ENCODE assay signal across 7 mouse cellular contexts in genomic region chr7:127614091-127614490, GRCm38 (mm10). TPM values are rescaled to one million over a fixed set of nuclear protein-coding genes. Genes with fewer than 3 reads are reported as not detected.
DNase-seq lines count a peak whose midpoint lies in the region; ATAC-seq lines count a peak whose summit lies in the region.

No protein-coding gene starts in this region.

- peaks cover 27% of the 10 kb centered on the region for H3K4me1 ChIP-seq in megakaryocyte, embryonic 14.5 days
- H3K4me1 ChIP-seq in forebrain, embryonic 13.5 days: peaks cover 35% of the 10 kb centered on the region
- H3K4me1 ChIP-seq in limb, embryonic 11.5 days (ENCODE audit: control insufficient read depth, insufficient read depth, low read length): no peaks in the 10 kb centered on the region
- H3K4me1 ChIP-seq in stomach, embryonic 14.5 days (ENCODE audit: control insufficient read depth, insufficient read depth, low read length): peaks cover 6% of the 10 kb centered on the region

- ATAC-seq in megakaryocyte, adult 5-6 weeks (ENCODE audit: poor library complexity, severe bottlenecking): no peak
- ATAC-seq in forebrain, embryonic 13.5 days: no peak
- ATAC-seq in limb, embryonic 11.5 days (ENCODE audit: insufficient number of reproducible peaks, low FRiP score, low TSS enrichment, low read depth): no peak
- no peak for ATAC-seq in stomach, embryonic 14.5 days (ENCODE audit: insufficient number of reproducible peaks, insufficient read depth, low FRiP score, low read depth)

- H3K27ac ChIP-seq in forebrain, embryonic 13.5 days: peak overlapping the region; percentile 79; the same call in 1 of the 2 replicates
- H3K27ac ChIP-seq in limb, embryonic 11.5 days (replicated peaks; ENCODE audit: low read depth, low read length): no peak overlapping the region; the same call in 1 of the 2 replicates
- peak overlapping the region; percentile 75; the same call in 1 of the 2 replicates for H3K27ac ChIP-seq in stomach, embryonic 14.5 days (ENCODE audit: low read length)

- H3K36me3 ChIP-seq in megakaryocyte, embryonic 14.5 days (replicated peaks; ENCODE audit: low read length): peaks cover 39% of the 10 kb centered on the region
- H3K36me3 ChIP-seq in forebrain, embryonic 13.5 days (ENCODE audit: poor library complexity, severe bottlenecking): peaks cover 38% of the 10 kb centered on the region
- peaks cover 28% of the 10 kb centered on the region for H3K36me3 ChIP-seq in limb, embryonic 11.5 days (ENCODE audit: control insufficient read depth, insufficient read depth, low read length)
- peaks cover 34% of the 10 kb centered on the region for H3K36me3 ChIP-seq in stomach, embryonic 14.5 days (ENCODE audit: control insufficient read depth, insufficient read depth, low read length)

- peaks cover 28% of the 10 kb centered on the region for H3K27me3 ChIP-seq in megakaryocyte, embryonic 14.5 days (replicated peaks)
- no peaks in the 10 kb centered on the region for H3K27me3 ChIP-seq in forebrain, embryonic 13.5 days
- H3K27me3 ChIP-seq in limb, embryonic 11.5 days (ENCODE audit: control insufficient read depth, insufficient read depth, low read length): no peaks in the 10 kb centered on the region
- H3K27me3 ChIP-seq in stomach, embryonic 14.5 days (ENCODE audit: control insufficient read depth, insufficient read depth, low read length): no peaks in the 10 kb centered on the region

- H3K9ac ChIP-seq in forebrain, embryonic 13.5 days: peak overlapping the region; percentile 96
- H3K9ac ChIP-seq in limb, embryonic 11.5 days (ENCODE audit: low read length): peak overlapping the region; percentile 97
- peak overlapping the region; percentile 92 for H3K9ac ChIP-seq in stomach, embryonic 14.5 days (replicated peaks; ENCODE audit: low read depth, low read length)

- peak overlapping the region; percentile 93 for H3K4me3 ChIP-seq in megakaryocyte, embryonic 14.5 days (replicated peaks)
- peak overlapping the region; percentile 100 for H3K4me3 ChIP-seq in forebrain, embryonic 13.5 days
- peak overlapping the region; percentile 100 for H3K4me3 ChIP-seq in limb, embryonic 11.5 days (ENCODE audit: low read depth, low read length)
- peak overlapping the region; percentile 92 for H3K4me3 ChIP-seq in stomach, embryonic 14.5 days (ENCODE audit: low read depth, low read length)

- no peak for DNase-seq in limb, embryonic 11.5 days (ENCODE audit: low spot score)
- no peak for DNase-seq in adrenal gland, postnatal 14 days
- no peak for DNase-seq in cerebellum, postnatal 36 days

- peak overlapping the region; percentile 92 for H3K4me2 ChIP-seq in forebrain, embryonic 13.5 days
- peak overlapping the region; percentile 68 for H3K4me2 ChIP-seq in limb, embryonic 11.5 days (ENCODE audit: low read depth, severe bottlenecking)
- H3K4me2 ChIP-seq in stomach, embryonic 14.5 days (replicated peaks; ENCODE audit: low read depth, low read length): peak overlapping the region; percentile 61

- 19% methylated on average over 8 of the region's 8 CpGs for WGBS in forebrain, embryonic 13.5 days
- 24% methylated on average over 8 of the region's 8 CpGs for WGBS in limb, embryonic 11.5 days
- 16% methylated on average over 8 of the region's 8 CpGs for WGBS in stomach, embryonic 14.5 days

- peaks cover 8% of the 10 kb centered on the region; the same call in 1 of the 2 replicates for H3K9me3 ChIP-seq in megakaryocyte, embryonic 14.5 days
- H3K9me3 ChIP-seq in forebrain, embryonic 13.5 days (replicated peaks): no peaks in the 10 kb centered on the region
- no peaks in the 10 kb centered on the region for H3K9me3 ChIP-seq in limb, embryonic 11.5 days (ENCODE audit: control insufficient read depth, low read length)
- H3K9me3 ChIP-seq in stomach, embryonic 14.5 days (ENCODE audit: control insufficient read depth, low read depth, low read length): no peaks in the 10 kb centered on the region

RNA-seq across cellular contexts. Expression of gene Zfp629, which starts 1.5 kb away (rescaled TPM):
- 2.9 TPM in 1 of 2 replicates, not detected in the other for polyA plus RNA-seq in megakaryocyte, embryonic 14.5 days (2012; ENCODE audit: insufficient read depth, low replicate concordance)
- total RNA-seq in megakaryocyte, adult 5-6 weeks (2015): 3.5 TPM in 2 replicates
- 4.2 and 5.8 TPM in 2 replicates for total RNA-seq in megakaryocyte, adult 5-6 weeks (2017)
- polyA plus RNA-seq in forebrain, embryonic 13.5 days (2015; fragmentation: Nextera tagmentation; extraction: Ambion mirVana): 18.6 and 22.0 TPM in 2 replicates
- polyA plus RNA-seq in limb, embryonic 11.5 days (2014; fragmentation: Nextera tagmentation; extraction: Ambion mirVana): 28.0 and 31.8 TPM in 2 replicates
- 16.0 and 17.2 TPM in 2 replicates for polyA plus RNA-seq in stomach, embryonic 14.5 days (2014; fragmentation: Nextera tagmentation; extraction: Ambion mirVana)
- 21.6 and 26.4 TPM in 2 replicates for total RNA-seq in adrenal gland, postnatal 14 days (2021)

RNA-seq across cellular contexts. Expression of gene Rnf40, which starts 25.5 kb away (rescaled TPM):
- 14.7 and 20.8 TPM in 2 replicates for polyA plus RNA-seq in megakaryocyte, embryonic 14.5 days (2012; ENCODE audit: insufficient read depth, low replicate concordance)
- total RNA-seq in megakaryocyte, adult 5-6 weeks (2015): 14.1 and 18.8 TPM in 2 replicates
- 35.1 and 48.0 TPM in 2 replicates for total RNA-seq in megakaryocyte, adult 5-6 weeks (2017)
- 43.1 and 51.9 TPM in 2 replicates for polyA plus RNA-seq in forebrain, embryonic 13.5 days (2015; fragmentation: Nextera tagmentation; extraction: Ambion mirVana)
- 44.3 and 49.1 TPM in 2 replicates for polyA plus RNA-seq in limb, embryonic 11.5 days (2014; fragmentation: Nextera tagmentation; extraction: Ambion mirVana)
- 37.0 and 39.9 TPM in 2 replicates for polyA plus RNA-seq in stomach, embryonic 14.5 days (2014; fragmentation: Nextera tagmentation; extraction: Ambion mirVana)
- total RNA-seq in adrenal gland, postnatal 14 days (2021): 56.0 and 62.8 TPM in 2 replicates

RNA-seq across cellular contexts. Expression of gene Ccdc189, which starts 25.7 kb away (rescaled TPM):
- 23.5 and 28.8 TPM in 2 replicates for polyA plus RNA-seq in megakaryocyte, embryonic 14.5 days (2012; ENCODE audit: insufficient read depth, low replicate concordance)
- 2.6 and 6.3 TPM in 2 replicates for total RNA-seq in megakaryocyte, adult 5-6 weeks (2015)
- 2.5 and 11.0 TPM in 2 replicates for total RNA-seq in megakaryocyte, adult 5-6 weeks (2017)
- polyA plus RNA-seq in forebrain, embryonic 13.5 days (2015; fragmentation: Nextera tagmentation; extraction: Ambion mirVana): 13.8 and 15.6 TPM in 2 replicates
- 11.5 and 12.3 TPM in 2 replicates for polyA plus RNA-seq in limb, embryonic 11.5 days (2014; fragmentation: Nextera tagmentation; extraction: Ambion mirVana)
- 7.8 and 8.2 TPM in 2 replicates for polyA plus RNA-seq in stomach, embryonic 14.5 days (2014; fragmentation: Nextera tagmentation; extraction: Ambion mirVana)
- total RNA-seq in adrenal gland, postnatal 14 days (2021): 7.5 and 10.7 TPM in 2 replicates

RNA-seq across cellular contexts. Expression of gene Phkg2, which starts 41.0 kb away (rescaled TPM):
- 19.1 and 27.2 TPM in 2 replicates for polyA plus RNA-seq in megakaryocyte, embryonic 14.5 days (2012; ENCODE audit: insufficient read depth, low replicate concordance)
- 31.6 and 39.4 TPM in 2 replicates for total RNA-seq in megakaryocyte, adult 5-6 weeks (2015)
- 25.7 and 30.5 TPM in 2 replicates for total RNA-seq in megakaryocyte, adult 5-6 weeks (2017)
- 58.6 and 63.4 TPM in 2 replicates for polyA plus RNA-seq in forebrain, embryonic 13.5 days (2015; fragmentation: Nextera tagmentation; extraction: Ambion mirVana)
- polyA plus RNA-seq in limb, embryonic 11.5 days (2014; fragmentation: Nextera tagmentation; extraction: Ambion mirVana): 45.7 and 48.8 TPM in 2 replicates
- 46.4 and 47.4 TPM in 2 replicates for polyA plus RNA-seq in stomach, embryonic 14.5 days (2014; fragmentation: Nextera tagmentation; extraction: Ambion mirVana)
- total RNA-seq in adrenal gland, postnatal 14 days (2021): 36.6 and 44.4 TPM in 2 replicates

RNA-seq across cellular contexts. Expression of gene Tmem265, which starts 52.9 kb away (rescaled TPM):
- polyA plus RNA-seq in megakaryocyte, embryonic 14.5 days (2012; ENCODE audit: insufficient read depth, low replicate concordance): 0.34 TPM in 1 of 2 replicates, not detected in the other
- total RNA-seq in megakaryocyte, adult 5-6 weeks (2015): not detected in 2 replicates
- 2.5 TPM in 1 of 2 replicates, not detected in the other for total RNA-seq in megakaryocyte, adult 5-6 weeks (2017)
- polyA plus RNA-seq in forebrain, embryonic 13.5 days (2015; fragmentation: Nextera tagmentation; extraction: Ambion mirVana): 5.0 and 5.7 TPM in 2 replicates
- polyA plus RNA-seq in limb, embryonic 11.5 days (2014; fragmentation: Nextera tagmentation; extraction: Ambion mirVana): 4.7 and 9.9 TPM in 2 replicates
- polyA plus RNA-seq in stomach, embryonic 14.5 days (2014; fragmentation: Nextera tagmentation; extraction: Ambion mirVana): 7.2 and 11.3 TPM in 2 replicates
- total RNA-seq in adrenal gland, postnatal 14 days (2021): not detected in 2 replicates
